Mouse (Mus musculus) intestine, postnatal 0 days (tissue): ENCODE data around the gene Gm1993. TPM values are rescaled to one million over a fixed set of nuclear protein-coding genes. Genes with fewer than 3 reads are reported as not detected.
"Not testable (repeated sequence)": the region's sequence is repeated elsewhere in the genome, so short reads cannot be mapped to it uniquely, and the experiment has no call there.

ENCODE experiments used
- ATAC-seq: fragments of 200-750 bp; cut with Nextera tagmentation; 2 replicates; pipeline ENCODE4 v1.8.0; 2017; ENCODE audit warnings: mild to moderate bottlenecking, moderate TSS enrichment, moderate library complexity
- H3K27ac ChIP-seq: fragments of 300-500 bp; sonication (generic); 2 replicates; pipeline ENCODE4 v1.5.1; 2014; ENCODE audit warnings: mild to moderate bottlenecking, low read depth, low read length, moderate library complexity
- H3K27me3 ChIP-seq: fragments of 300-500 bp; sonication (generic); replicated peaks from 2 replicates; pipeline ENCODE4 v1.6.1; 2014; ENCODE audit warnings: low read length, mixed read lengths; ENCODE audit not compliant: control insufficient read depth, insufficient read depth
- H3K36me3 ChIP-seq: fragments of 300-500 bp; sonication (generic); 2 replicates; pipeline ENCODE4 v1.6.1; 2014; ENCODE audit warnings: mild to moderate bottlenecking, moderate library complexity; ENCODE audit not compliant: control insufficient read depth, insufficient read depth
- H3K4me1 ChIP-seq: fragments of 300-500 bp; sonication (generic); replicated peaks from 2 replicates; pipeline ENCODE4 v1.6.1; 2014; ENCODE audit warnings: antibody characterized with exemption, low read length, mixed read lengths; ENCODE audit not compliant: control insufficient read depth, insufficient read depth
- H3K4me2 ChIP-seq: fragments of 300-500 bp; sonication (generic); replicated peaks from 2 replicates; pipeline ENCODE4 v1.6.1; 2014; ENCODE audit warnings: low read depth, mild to moderate bottlenecking, moderate library complexity
- H3K4me3 ChIP-seq: fragments of 300-500 bp; sonication (generic); 2 replicates; pipeline ENCODE4 v1.5.1; 2014; ENCODE audit warnings: low read depth, low read length
- H3K9ac ChIP-seq: fragments of 300-500 bp; sonication (generic); 2 replicates; pipeline ENCODE4 v1.6.1; 2014; ENCODE audit warnings: mild to moderate bottlenecking, low read depth, low read length
- H3K9me3 ChIP-seq: fragments of 300-500 bp; sonication (generic); 2 replicates; pipeline ENCODE4 v1.6.1; 2016; ENCODE audit warnings: mixed run types; ENCODE audit not compliant: control insufficient read depth
- WGBS: fragments of 180-500 bp; shearing (Covaris S2); extraction: QIAGEN DNeasy Blood & Tissue Kit; methylation state at CpG from one replicate; pipeline ENCODE4 v1.1.7; 2014; 5-methylcytosine and 5-hydroxymethylcytosine counted together
- polyA plus RNA-seq: library from polyadenylated mRNA; unstranded; fragments of >200 nt; fragmentation: Nextera tagmentation; extraction: Ambion mirVana; gene quantifications from 2 replicates; pipeline ENCODE4 v1.2.1, GENCODE M21; 2015

Gene Gm1993
- polyA plus RNA-seq, result not detected in 2 replicates

- not testable (repeated sequence) for ATAC-seq
- 80% methylated on average over 7 of the region's 7 CpGs for WGBS
These were observed at the start of gene Gm1993 for GRCm38 (mm10) chrX:25570352-25570751. Gene Gm1993 (minus strand): TSS chrX:25570452.

More at GRCm38 (mm10) chrX:25570352-25570751, at the start of gene Gm1993:
- not testable (repeated sequence) for H3K4me2 ChIP-seq, H3K4me1 ChIP-seq, H3K4me3 ChIP-seq, H3K27ac ChIP-seq, H3K9ac ChIP-seq, H3K27me3 ChIP-seq, H3K9me3 ChIP-seq, H3K36me3 ChIP-seq
